Mouse (Mus musculus) heart, adult 2 months (tissue): ENCODE measurements around the gene P2ry10. TPM values are rescaled to one million over a fixed set of nuclear protein-coding genes. Genes with fewer than 3 reads are reported as not detected.
A peak's percentile ranks its signal among the peaks of the same experiment; 100 is the strongest.

ENCODE experiments used
- DNase-seq, 2 experiments: peaks; one replicate each; pipeline ENCODE4 v3.0.0; 2021
- H3K27ac ChIP-seq: fragments of 200-600 bp; 2 replicates; pipeline ENCODE4 v1.8.1; 2022
- H3K27me3 ChIP-seq: fragments of 200-500 bp; 2 replicates; pipeline ENCODE4 v1.6.1; 2012; ENCODE audit warnings: mild to moderate bottlenecking, low read length, inconsistent platforms, mixed read lengths; ENCODE audit not compliant: control insufficient read depth, insufficient read depth
- H3K36me3 ChIP-seq: fragments of 200-500 bp; 2 replicates; pipeline ENCODE4 v1.6.1; 2012; ENCODE audit warnings: low read length, inconsistent platforms; ENCODE audit not compliant: control insufficient read depth, insufficient read depth
- H3K4me1 ChIP-seq: fragments of 200-500 bp; 2 replicates; pipeline ENCODE4 v1.6.1; 2011; ENCODE audit warnings: low read length; ENCODE audit not compliant: control insufficient read depth, insufficient read depth
- H3K4me3 ChIP-seq: fragments of 200-600 bp; 2 replicates; pipeline ENCODE4 v1.8.1; 2022
- H3K79me2 ChIP-seq: fragments of 200-500 bp; replicated peaks from 2 replicates; pipeline ENCODE4 v1.6.1; 2012; ENCODE audit warnings: mild to moderate bottlenecking, inconsistent platforms, low read length, moderate library complexity, mixed read lengths; ENCODE audit not compliant: control insufficient read depth, insufficient read depth
- H3K9ac ChIP-seq: fragments of 200-500 bp; 2 replicates; pipeline ENCODE4 v1.6.1; 2012; ENCODE audit warnings: low read depth, mild to moderate bottlenecking, control low read depth, inconsistent platforms, low read length, mixed read lengths
- CTCF ChIP-seq: fragments of 200-600 bp; IDR thresholded peaks from 2 replicates; pipeline ENCODE4 v1.8.1; 2022; ENCODE audit warnings: antibody characterized with exemption, mild to moderate bottlenecking, moderate library complexity
- EP300 ChIP-seq: fragments of 200-500 bp; IDR thresholded peaks from 2 replicates; pipeline ENCODE4 v1.6.1; 2011; ENCODE audit warnings: low read depth, low read length, control low read depth; ENCODE audit not compliant: insufficient read depth
- POLR2A ChIP-seq: fragments of 200-500 bp; IDR thresholded peaks from 2 replicates; pipeline ENCODE4 v1.6.1; 2011; ENCODE audit warnings: mild to moderate bottlenecking, low read depth, low read length, control low read depth; ENCODE audit not compliant: insufficient read depth
- WGBS: fragments of 180-500 bp; shearing (Covaris S2); methylation state at CpG from one replicate; pipeline ENCODE4 v1.1.7; 2018; 5-methylcytosine and 5-hydroxymethylcytosine counted together
- intact Hi-C: fragments of 180-260 bp; cut with DNase I; formaldehyde crosslinking; loops from one replicate; pipeline ENCODE4 v1.15.1; 2025
- polyA plus RNA-seq: library from polyadenylated mRNA; depleted of rRNA; stranded (reverse); fragments of >200 nt; gene quantifications from 2 replicates; pipeline ENCODE4 v1.2.3, GENCODE M21; 2012; rRNA removed
- total RNA-seq, 2 experiments: library from RNA; stranded (reverse); gene quantifications; 2 replicates each; pipeline ENCODE4 v1.2.3; 2021

Gene P2ry10
- total and polyA plus RNA-seq, 3 experiments, result 0.21 to 0.37 (median 0.32) TPM

DNA sequence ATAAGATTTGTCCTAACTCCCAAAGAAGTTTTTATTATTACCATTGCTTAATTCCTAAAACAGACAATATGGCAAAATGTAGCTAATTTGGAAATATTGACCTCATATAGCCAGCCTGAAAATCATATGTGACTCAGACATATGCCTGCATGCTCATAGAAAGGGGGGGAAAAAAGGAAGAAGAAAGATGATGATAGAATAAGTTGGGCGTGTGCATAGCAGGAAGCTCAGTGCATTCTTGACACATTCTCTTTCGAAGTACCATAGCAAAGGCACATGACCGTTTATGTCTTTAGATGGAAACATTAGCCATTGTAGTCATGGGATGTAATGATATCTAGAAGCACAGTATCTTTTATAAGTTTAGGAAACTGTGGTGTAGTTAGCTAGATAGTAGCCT is 60.4 kb downstream of the P2ry10 start, which contains the start of gene P2ry10b:
Gene P2ry10b, plus strand, starts transcription at position 247 of the 400 bp plus-strand sequence.
- Histone ChIP-seq H3K9ac (no peak within 1 kb of the TSS), H3K4me3 (peak within 1 kb of the TSS; percentile 45), H3K79me2 (no peaks in the 10 kb centered on the region), H3K4me1 (no peaks in the 10 kb centered on the region; the same call in 1 of the 2 replicates), H3K27me3 (no peaks in the 10 kb centered on the region), H3K36me3 (no peaks in the 10 kb centered on the region), H3K27ac (peak within 1 kb of the TSS; percentile 40)
- intact Hi-C loops, result no loop called here
- TF ChIP-seq CTCF, result no peak
- TF ChIP-seq EP300, result no peak
- no peak for TF ChIP-seq POLR2A
- WGBS, result 46% methylated on average over 3 of the region's 3 CpGs
- no peak for DNase-seq

DNA sequence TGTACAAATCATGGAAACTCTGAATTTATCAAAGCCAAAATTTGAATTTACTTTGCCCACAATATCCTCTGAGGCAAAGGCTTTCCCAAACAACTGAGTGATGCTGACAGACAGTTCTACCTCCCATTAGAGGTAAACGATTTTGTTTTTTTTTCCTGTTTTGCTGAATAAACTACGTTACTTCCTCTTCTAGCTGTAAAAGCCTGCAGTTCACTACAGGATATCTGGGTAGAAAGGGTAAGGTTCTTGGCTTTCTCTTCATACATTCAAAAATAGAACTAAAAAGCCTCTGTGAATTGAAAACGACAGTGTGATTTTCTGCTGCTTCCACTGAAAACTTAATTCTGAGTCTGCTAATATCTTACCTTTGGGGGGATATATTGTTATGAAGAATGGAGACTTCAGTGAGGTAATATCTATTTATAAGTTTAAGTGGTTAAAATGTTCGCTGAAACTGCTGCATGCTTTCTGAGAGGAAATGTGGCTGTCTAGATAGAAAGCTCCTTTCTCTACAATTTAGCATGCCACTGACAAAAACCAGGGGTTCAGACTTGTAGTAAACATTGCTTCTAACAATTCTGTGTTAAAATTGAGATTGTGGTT is 61.2 kb downstream of the P2ry10 start:
- peak overlapping the region; percentile 40 for H3K27ac ChIP-seq
- H3K4me1 ChIP-seq, result no peaks in the 10 kb centered on the region; the same call in 1 of the 2 replicates
- no peaks in the 10 kb centered on the region for H3K79me2 ChIP-seq
- 27% methylated on average over 4 of the region's 4 CpGs for WGBS
- no peaks in the 10 kb centered on the region for H3K27me3 ChIP-seq
- intact Hi-C loops, result no loop called here
- no peak for DNase-seq
- no peaks in the 10 kb centered on the region for H3K36me3 ChIP-seq
- no peak for TF ChIP-seq POLR2A
- TF ChIP-seq EP300, result no peak
- no peak for TF ChIP-seq CTCF
- no peak overlapping the region for H3K9ac ChIP-seq
- H3K4me3 ChIP-seq, result peak overlapping the region; percentile 45

DNA sequence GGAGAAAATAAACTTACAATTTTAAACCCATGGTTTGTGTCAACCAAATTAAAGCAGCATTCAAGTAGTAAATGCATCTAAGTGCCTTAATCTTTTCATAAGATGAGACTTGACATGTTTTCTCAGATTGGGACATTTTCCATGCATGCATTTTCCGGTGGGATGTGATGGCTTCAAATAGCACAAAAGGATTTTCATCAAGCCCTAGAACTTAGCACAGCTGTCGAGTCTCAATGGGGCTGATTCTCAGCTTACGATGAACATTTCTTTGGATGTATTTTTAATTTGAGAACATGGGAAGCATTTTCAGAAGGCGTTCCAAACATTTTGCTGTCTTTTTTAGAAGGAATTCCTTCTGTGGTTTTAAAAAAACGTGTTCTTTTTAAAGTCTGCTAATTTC is 61.7 kb downstream of the P2ry10 start:
- 27% methylated on average over 5 of the region's 5 CpGs for WGBS
- DNase-seq, result no peak
- intact Hi-C loops, result no loop called here
- H3K9ac ChIP-seq, result no peak overlapping the region
- H3K4me1 ChIP-seq, result no peaks in the 10 kb centered on the region; the same call in 1 of the 2 replicates
- no peaks in the 10 kb centered on the region for H3K79me2 ChIP-seq
- no peaks in the 10 kb centered on the region for H3K36me3 ChIP-seq
- TF ChIP-seq CTCF, result no peak
- no peak for TF ChIP-seq EP300
- TF ChIP-seq POLR2A, result no peak
- H3K27ac ChIP-seq, result peak overlapping the region; percentile 40
- peak overlapping the region; percentile 45 for H3K4me3 ChIP-seq
- H3K27me3 ChIP-seq, result no peaks in the 10 kb centered on the region

DNA sequence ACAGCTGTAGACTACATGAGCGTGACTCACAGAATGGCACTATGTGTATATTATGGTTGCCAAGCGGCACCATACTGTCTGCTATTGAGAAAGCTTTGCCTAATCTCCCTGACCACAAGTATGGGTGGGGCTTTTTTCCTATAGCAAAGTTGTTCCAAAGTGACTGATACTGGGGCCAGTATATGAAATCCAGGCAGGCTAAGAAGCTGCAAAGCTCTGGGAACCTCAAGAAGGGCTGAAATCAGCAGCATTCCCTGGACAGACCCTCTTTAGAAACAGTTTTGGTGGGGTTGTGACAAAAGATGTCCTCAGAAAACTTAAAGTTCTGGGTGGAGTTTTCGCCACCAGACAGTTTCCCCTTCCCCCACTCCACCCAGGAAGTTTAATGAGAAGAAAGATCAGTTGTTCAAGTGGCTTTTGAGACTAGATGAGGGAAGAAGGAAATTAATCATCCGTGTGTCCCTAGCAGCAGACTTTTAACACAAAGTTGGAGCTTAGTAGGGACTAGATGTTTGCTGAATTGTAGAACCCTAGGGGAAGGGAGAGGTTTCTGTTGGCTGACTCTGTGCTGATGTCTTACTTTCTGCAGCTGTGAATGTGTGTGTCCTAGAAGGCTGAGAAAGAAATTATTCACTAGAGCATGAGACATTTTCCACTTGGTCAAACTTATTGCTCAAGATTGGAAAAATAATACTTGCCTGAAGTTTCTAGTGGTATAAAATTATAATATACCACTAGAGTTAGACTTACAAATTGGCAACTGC is 62.6 kb downstream of the P2ry10 start:
- Histone ChIP-seq H3K79me2 (no peaks in the 10 kb centered on the region), H3K4me1 (no peaks in the 10 kb centered on the region; the same call in 1 of the 2 replicates), H3K4me3 (peak overlapping the region; percentile 45), H3K9ac (peak overlapping the region; percentile 55), H3K27ac (peak overlapping the region; percentile 40), H3K27me3 (no peaks in the 10 kb centered on the region), H3K36me3 (no peaks in the 10 kb centered on the region)
- peak; percentile 31 to 33 for DNase-seq
- TF ChIP-seq EP300 (no peak), CTCF (no peak), POLR2A (no peak)
- intact Hi-C loops, result no loop called here
- 37% methylated on average over 4 of the region's 4 CpGs for WGBS

Other genes starting within 250 kb of the P2ry10 start
- 1 to 10 TPM in 1 of 2 experiments, under 1 TPM in 1; 0.47 to 1.5 TPM for gene Rtl3, start 247.8 kb upstream of the P2ry10 start, total RNA-seq
- 1.00 and 1.9 TPM in 2 replicates for gene Rtl3, start 247.8 kb upstream of the P2ry10 start, polyA plus RNA-seq
- under 1 TPM; 0.64 to 0.99 TPM for gene Lpar4, start 167.9 kb upstream of the P2ry10 start, total RNA-seq
- 0.55 and 1.4 TPM in 2 replicates for gene Lpar4, start 167.9 kb upstream of the P2ry10 start, polyA plus RNA-seq
- 1 to 10 TPM in 1 of 2 experiments, under 1 TPM in 1; 0.55 to 1.2 TPM for gene P2ry10b, start 60.4 kb downstream of the P2ry10 start, total RNA-seq
- 1.7 and 3.7 TPM in 2 replicates for gene P2ry10b, start 60.4 kb downstream of the P2ry10 start, polyA plus RNA-seq
- gene Gpr174, start 167.4 kb downstream of the P2ry10 start, total RNA-seq, result under 1 TPM; 0.07 to 0.23 TPM
- gene Gpr174, start 167.4 kb downstream of the P2ry10 start, polyA plus RNA-seq, result 0.18 and 0.33 TPM in 2 replicates